Mouse (Mus musculus): ENCODE results near the gene Hcfc2.

Hcfc2 gene

GRCm38 (mm10) chr10:82741876-82742275 lies 45.9 kb downstream of the Hcfc2 start:
- no peak for DNase-seq

- no peak for DNase-seq
Observed at GRCm38 (mm10) chr10:82742578-82742977, 46.6 kb downstream of the Hcfc2 start.

GRCm38 (mm10) chr10:82744296-82744695 lies 48.3 kb downstream of the Hcfc2 start:
- no peak for DNase-seq

- no peak for DNase-seq
Observed at GRCm38 (mm10) chr10:82745301-82745700, 49.3 kb downstream of the Hcfc2 start.

- DNase-seq, result no peak
Observed at GRCm38 (mm10) chr10:82746988-82747850, 51.3 kb downstream of the Hcfc2 start.

GRCm38 (mm10) chr10:82750778-82751177 lies 54.8 kb downstream of the Hcfc2 start:
- no peak for DNase-seq

- DNase-seq, result peak; percentile 28
Observed at GRCm38 (mm10) chr10:82752921-82753320, 57.0 kb downstream of the Hcfc2 start.

GRCm38 (mm10) chr10:82754642-82755041 lies 58.7 kb downstream of the Hcfc2 start:
- no peak for DNase-seq

GRCm38 (mm10) chr10:82755213-82755890 lies 59.4 kb downstream of the Hcfc2 start:
- no peak for DNase-seq

- no peak for DNase-seq
Observed at GRCm38 (mm10) chr10:82756466-82756865, 60.5 kb downstream of the Hcfc2 start.

- DNase-seq, result no peak
Observed at GRCm38 (mm10) chr10:82757341-82757740, 61.4 kb downstream of the Hcfc2 start.

GRCm38 (mm10) chr10:82758368-82758767 lies 62.4 kb downstream of the Hcfc2 start:
- DNase-seq, result no peak

GRCm38 (mm10) chr10:82758878-82759277 lies 62.9 kb downstream of the Hcfc2 start:
- no peak for DNase-seq

- no peak for DNase-seq
Observed at GRCm38 (mm10) chr10:82759706-82760105, 63.7 kb downstream of the Hcfc2 start.

GRCm38 (mm10) chr10:82761037-82761811 lies 65.3 kb downstream of the Hcfc2 start:
- no peak for DNase-seq

- peak; percentile 17 for DNase-seq
Observed at GRCm38 (mm10) chr10:82762756-82763681, 67.1 kb downstream of the Hcfc2 start.

GRCm38 (mm10) chr10:82763840-82764631 lies 68.1 kb downstream of the Hcfc2 start, which contains the start of gene Nfyb:
Gene Nfyb (minus strand): TSS chr10:82764144.
- DNase-seq, result peak; percentile 97

- no peak for DNase-seq
Observed at GRCm38 (mm10) chr10:82768901-82769300, 72.9 kb downstream of the Hcfc2 start.

GRCm38 (mm10) chr10:82770713-82771112 lies 74.8 kb downstream of the Hcfc2 start:
- no peak for DNase-seq

GRCm38 (mm10) chr10:82771595-82772170 lies 75.7 kb downstream of the Hcfc2 start:
- DNase-seq, result no peak

GRCm38 (mm10) chr10:82774841-82775240 lies 78.9 kb downstream of the Hcfc2 start:
- DNase-seq, result no peak
